Mouse (Mus musculus) adrenal gland, adult 18-20 months (tissue): ENCODE data around the gene Gm10644. TPM values are rescaled to one million over a fixed set of nuclear protein-coding genes. Genes with fewer than 3 reads are reported as not detected.
A peak's percentile ranks its signal among the peaks of the same experiment; 100 is the strongest.

Experiments
- DNase-seq, 2 experiments: peaks; one replicate each; pipeline ENCODE4 v3.0.0; 2021 to 2022; ENCODE audit warnings: low spot score in 2 of 2
- microRNA-seq, 2 experiments: library from miRNA; unstranded; fragments of <30 nt; microRNA quantifications; one replicate each; pipeline ENCODE4 v1.2.0; 2021; ENCODE audit warnings: borderline number of aligned reads in 2 of 2
- total RNA-seq, 2 experiments: library from RNA; stranded (reverse); gene quantifications; 1 replicate in 1 of 2; 2 replicates in 1 of 2; pipeline ENCODE4 v1.2.3; 2021

Gm10644 gene
- total RNA-seq, 2 experiments from 2014 or later = 1.2 to 1.7 TPM

- DNase-seq = no peak
Observed at GRCm38 (mm10) chr8:83898985-83899362, 56.0 kb downstream of the Gm10644 start.

- DNase-seq = no peak
Observed at GRCm38 (mm10) chr8:83898456-83898855, 56.5 kb downstream of the Gm10644 start.

DNA sequence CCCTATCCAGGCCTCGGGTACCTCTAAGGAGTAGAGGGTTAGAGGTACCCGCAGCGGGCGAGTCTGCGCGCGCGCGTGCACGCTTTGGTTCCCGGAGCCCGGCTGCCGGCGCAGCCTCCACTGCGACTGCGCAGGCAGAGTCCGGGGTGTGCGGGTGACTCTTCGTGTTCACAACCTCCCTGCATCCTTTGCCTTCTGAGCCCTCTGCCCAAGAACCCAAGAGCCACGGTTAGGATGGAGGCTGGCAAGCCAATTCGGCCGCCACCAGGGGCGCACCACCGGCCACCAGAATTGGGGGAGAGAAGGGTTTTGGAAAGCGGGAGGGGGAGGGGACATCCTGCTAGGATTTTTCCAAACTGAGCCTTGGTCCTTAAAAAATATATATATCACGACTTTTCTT, 57.8 kb downstream of the Gm10644 start:
- peak in 1 of 2 experiments; percentile 67 for DNase-seq

DNA sequence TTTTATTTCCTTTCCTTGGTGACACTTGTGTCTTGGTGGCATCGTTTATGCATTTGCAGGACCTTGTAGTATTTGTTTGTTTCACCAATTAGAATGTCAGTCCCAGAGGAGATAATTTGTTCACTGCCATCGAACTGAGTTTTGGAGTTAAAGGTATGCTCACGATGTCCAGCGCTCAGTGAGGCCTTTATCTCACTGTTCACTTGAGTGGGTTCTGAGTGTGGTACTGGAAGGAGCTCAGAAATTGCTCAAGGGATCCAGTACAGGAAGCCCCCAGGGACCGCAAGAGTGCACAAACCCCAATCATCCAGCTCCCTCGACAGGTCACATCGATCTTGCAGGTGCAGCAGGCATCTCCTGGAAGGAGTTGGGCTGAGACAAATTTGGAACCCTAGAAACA, 58.5 kb downstream of the Gm10644 start:
- no peak for DNase-seq

DNA sequence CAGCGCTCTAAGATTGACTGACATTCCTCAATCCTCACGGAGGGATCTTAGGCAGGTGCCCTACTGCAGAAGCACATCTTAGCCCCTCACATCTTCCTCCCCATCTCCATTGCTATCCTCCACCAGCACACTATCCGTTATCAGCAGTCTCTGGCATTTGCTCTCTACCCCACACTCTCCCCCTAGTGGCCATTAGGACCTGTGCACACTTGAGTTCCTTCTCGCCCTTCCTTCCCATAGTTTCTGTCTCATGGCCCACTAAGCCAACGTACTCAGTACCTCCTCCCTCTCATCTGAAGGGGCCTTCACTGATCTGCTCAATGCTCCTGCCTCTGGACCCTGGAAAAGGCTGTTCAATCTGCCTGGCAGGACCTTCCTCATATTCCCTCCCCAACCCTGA, 59.1 kb downstream of the Gm10644 start:
- DNase-seq = no peak

DNA sequence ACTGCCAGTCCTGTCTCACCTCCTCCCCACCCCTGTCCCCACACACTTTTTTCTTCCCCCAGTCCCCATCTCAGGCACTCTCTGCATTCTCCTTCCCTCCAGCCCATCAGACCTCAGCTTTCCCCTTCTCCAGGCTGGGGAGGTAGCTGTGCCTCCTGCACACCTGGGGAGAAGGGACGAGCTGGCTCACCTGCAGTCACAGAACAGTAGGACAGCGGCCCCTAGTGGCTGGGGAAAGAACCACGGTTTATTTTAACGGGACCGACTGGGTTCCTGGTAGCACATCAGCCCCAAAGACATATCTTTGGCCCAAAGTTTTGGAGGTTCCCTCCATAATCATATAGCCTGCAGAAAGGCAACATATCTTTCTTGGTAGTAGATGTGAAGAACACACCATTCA, 61.1 kb downstream of the Gm10644 start:
- peak; percentile 84 to 85 for DNase-seq

- DNase-seq = no peak
Observed at GRCm38 (mm10) chr8:83892061-83892460, 62.9 kb downstream of the Gm10644 start.

GRCm38 (mm10) chr8:83888409-83888808, 66.6 kb downstream of the Gm10644 start:
- no peak for DNase-seq

Small RNA genes within 50 kb of the gene (microRNA-seq; reads per million reads assigned to microRNA genes)
- gene Gm44330 (0 reads per million in 2 experiments), gene Gm44450 (0 reads per million in 2 experiments)

Other genes with a start within 250 kb of the Gm10644 start
- 10 to 100 TPM; 17.5 to 20.5 TPM for gene Ddx39, start 240.0 kb downstream of the Gm10644 start, total RNA-seq
- 10 to 100 TPM; 23.4 to 35.3 TPM for gene Adgre5, start 213.9 kb downstream of the Gm10644 start, total RNA-seq
- gene Adgrl1, start 55.1 kb downstream of the Gm10644 start, total RNA-seq = 10 to 100 TPM; 39.6 to 76.0 TPM
- 1 to 10 TPM; 1.7 to 2.8 TPM for gene Asf1b, start 302 bp upstream of the Gm10644 start, total RNA-seq
- gene Prkaca, start 17.8 kb upstream of the Gm10644 start, total RNA-seq = 100 to 1,000 TPM; 279 to 302 TPM
- 10 to 100 TPM; 28.2 to 30.3 TPM for gene Samd1, start 42.5 kb upstream of the Gm10644 start, total RNA-seq
- gene 1700067K01Rik, start 46.3 kb upstream of the Gm10644 start, total RNA-seq = under 1 TPM; 0.54 to 0.96 TPM
- gene 2210011C24Rik, start 57.0 kb upstream of the Gm10644 start, total RNA-seq = not detected
- under 1 TPM; 0.33 to 0.38 TPM for gene Palm3, start 66.3 kb upstream of the Gm10644 start, total RNA-seq
- gene Il27ra, start 87.4 kb upstream of the Gm10644 start, total RNA-seq = 1 to 10 TPM; 1.7 to 1.9 TPM
- gene Rln3, start 89.8 kb upstream of the Gm10644 start, total RNA-seq = not detected
- gene Gm10643, start 109.9 kb upstream of the Gm10644 start, total RNA-seq = 1 to 10 TPM; 2.5 to 2.6 TPM
- 10 to 100 TPM; 17.1 to 20.3 TPM for gene Rfx1, start 111.6 kb upstream of the Gm10644 start, total RNA-seq
- gene Dcaf15, start 149.6 kb upstream of the Gm10644 start, total RNA-seq = 10 to 100 TPM; 13.2 to 16.1 TPM
- gene Podnl1, start 170.8 kb upstream of the Gm10644 start, total RNA-seq = under 1 TPM; 0.33 to 0.35 TPM
- 10 to 100 TPM; 26.5 to 30.5 TPM for gene Cc2d1a, start 192.7 kb upstream of the Gm10644 start, total RNA-seq
- gene 4930432K21Rik, start 192.8 kb upstream of the Gm10644 start, total RNA-seq = under 1 TPM in 1 of 2 experiments, not detected in 1; 0.38 TPM
- gene Nanos3, start 230.0 kb upstream of the Gm10644 start, total RNA-seq = under 1 TPM in 1 of 2 experiments, not detected in 1; 0.61 TPM